ENCODE assay signal across 8 mouse cellular contexts in genomic region chr9:100645026-100645940, GRCm38 (mm10). TPM values are rescaled to one million over a fixed set of nuclear protein-coding genes. Genes with fewer than 3 reads are reported as not detected.
A peak's percentile ranks its signal among the peaks of the same experiment; 100 is the strongest.
DNase-seq lines count a peak whose midpoint lies in the region; ATAC-seq lines count a peak whose summit lies in the region.

No protein-coding gene starts in this region.

- DNase-seq in cerebellum, adult 9-10 months = peak; percentile 41
- DNase-seq in cerebellum, adult 11-12 months = no peak
- DNase-seq in 3T3-L1 (ENCODE audit: low read depth, low spot score) = peak; percentile 28
- no peak for DNase-seq in forebrain, embryonic 14.5 days (ENCODE audit: low spot score)
- DNase-seq in liver, embryonic 11.5 days (ENCODE audit: low spot score) = no peak
- no peak for DNase-seq in frontal cortex, postnatal 25 days (ENCODE audit: low spot score in 2 of 2)
- no peak for DNase-seq in adrenal gland, postnatal 10 days
- DNase-seq in lung, postnatal 36 days = no peak

- no peaks in the 10 kb centered on the region for H3K36me3 ChIP-seq in forebrain, embryonic 14.5 days (ENCODE audit: control insufficient read depth, insufficient read depth, low read length)
- no peaks in the 10 kb centered on the region for H3K36me3 ChIP-seq in liver, embryonic 11.5 days (ENCODE audit: control insufficient read depth, insufficient read depth, low read length)

- peaks cover 23% of the 10 kb centered on the region for H3K4me1 ChIP-seq in forebrain, embryonic 14.5 days (ENCODE audit: control insufficient read depth, insufficient read depth, low read length)
- peaks cover 14% of the 10 kb centered on the region for H3K4me1 ChIP-seq in liver, embryonic 11.5 days (replicated peaks; ENCODE audit: control insufficient read depth, insufficient read depth, low read length)

- no peak for ATAC-seq in forebrain, embryonic 14.5 days
- no peak for ATAC-seq in liver, embryonic 11.5 days (replicated peaks; ENCODE audit: low FRiP score)

- no peak overlapping the region for H3K27ac ChIP-seq in forebrain, embryonic 14.5 days (ENCODE audit: low read depth, low read length)
- H3K27ac ChIP-seq in liver, embryonic 11.5 days (ENCODE audit: low read depth, low read length) = no peak overlapping the region

- 16% methylated on average over 8 of the region's 8 CpGs for WGBS in forebrain, embryonic 14.5 days
- WGBS in liver, embryonic 11.5 days = 44% methylated on average over 8 of the region's 8 CpGs

- peak overlapping the region; percentile 66 for H3K4me3 ChIP-seq in forebrain, embryonic 14.5 days (ENCODE audit: low read depth, low read length)
- peak overlapping the region; percentile 92 for H3K4me3 ChIP-seq in liver, embryonic 11.5 days (ENCODE audit: low read depth, low read length)

- peak overlapping the region; percentile 65 for H3K4me2 ChIP-seq in forebrain, embryonic 14.5 days (ENCODE audit: low read length)
- H3K4me2 ChIP-seq in liver, embryonic 11.5 days = peak overlapping the region; percentile 75

- no peaks in the 10 kb centered on the region for H3K9me3 ChIP-seq in forebrain, embryonic 14.5 days (replicated peaks; ENCODE audit: control insufficient read depth, low read length)
- H3K9me3 ChIP-seq in liver, embryonic 11.5 days (ENCODE audit: control insufficient read depth, low read length) = no peaks in the 10 kb centered on the region

- peak overlapping the region; percentile 30; the same call in 1 of the 2 replicates for H3K9ac ChIP-seq in forebrain, embryonic 14.5 days (ENCODE audit: low read length)
- H3K9ac ChIP-seq in liver, embryonic 11.5 days (ENCODE audit: low read depth, low read length) = no peak overlapping the region

- no peaks in the 10 kb centered on the region for H3K27me3 ChIP-seq in forebrain, embryonic 14.5 days (replicated peaks; ENCODE audit: control insufficient read depth, insufficient read depth, low read length)
- H3K27me3 ChIP-seq in liver, embryonic 11.5 days (replicated peaks; ENCODE audit: control insufficient read depth, insufficient read depth, low read length) = no peaks in the 10 kb centered on the region

RNA-seq across cellular contexts. Expression of gene Stag1, which starts 47.7 kb away (rescaled TPM):
- 36.4 and 50.7 TPM in 2 replicates for polyA plus RNA-seq in forebrain, embryonic 14.5 days (2014; fragmentation: Nextera tagmentation; extraction: Ambion mirVana)
- 32.3 and 39.4 TPM in 2 replicates for polyA plus RNA-seq in liver, embryonic 11.5 days (2014; fragmentation: Nextera tagmentation; extraction: Ambion mirVana)
- 10 to 100 TPM; 41.4 to 47.9 TPM for total RNA-seq in adrenal gland, postnatal 10 days (2021)

Comparison
In these comparisons a context has a peak if more than half of its experiments do, and no peak if none do; other contexts are left out.
1. DNase-seq: peak in cerebellum, adult 9-10 months (single experiment) and 3T3-L1 (single experiment); none in cerebellum, adult 11-12 months (single experiment), forebrain, embryonic 14.5 days (single experiment), liver, embryonic 11.5 days (single experiment), frontal cortex, postnatal 25 days (0 of 2), adrenal gland, postnatal 10 days (single experiment) and lung, postnatal 36 days (single experiment).